Mouse (Mus musculus): ENCODE data around the gene Igf2bp1.
A peak's percentile ranks its signal among the peaks of the same experiment; 100 is the strongest.

Gene Igf2bp1

DNA sequence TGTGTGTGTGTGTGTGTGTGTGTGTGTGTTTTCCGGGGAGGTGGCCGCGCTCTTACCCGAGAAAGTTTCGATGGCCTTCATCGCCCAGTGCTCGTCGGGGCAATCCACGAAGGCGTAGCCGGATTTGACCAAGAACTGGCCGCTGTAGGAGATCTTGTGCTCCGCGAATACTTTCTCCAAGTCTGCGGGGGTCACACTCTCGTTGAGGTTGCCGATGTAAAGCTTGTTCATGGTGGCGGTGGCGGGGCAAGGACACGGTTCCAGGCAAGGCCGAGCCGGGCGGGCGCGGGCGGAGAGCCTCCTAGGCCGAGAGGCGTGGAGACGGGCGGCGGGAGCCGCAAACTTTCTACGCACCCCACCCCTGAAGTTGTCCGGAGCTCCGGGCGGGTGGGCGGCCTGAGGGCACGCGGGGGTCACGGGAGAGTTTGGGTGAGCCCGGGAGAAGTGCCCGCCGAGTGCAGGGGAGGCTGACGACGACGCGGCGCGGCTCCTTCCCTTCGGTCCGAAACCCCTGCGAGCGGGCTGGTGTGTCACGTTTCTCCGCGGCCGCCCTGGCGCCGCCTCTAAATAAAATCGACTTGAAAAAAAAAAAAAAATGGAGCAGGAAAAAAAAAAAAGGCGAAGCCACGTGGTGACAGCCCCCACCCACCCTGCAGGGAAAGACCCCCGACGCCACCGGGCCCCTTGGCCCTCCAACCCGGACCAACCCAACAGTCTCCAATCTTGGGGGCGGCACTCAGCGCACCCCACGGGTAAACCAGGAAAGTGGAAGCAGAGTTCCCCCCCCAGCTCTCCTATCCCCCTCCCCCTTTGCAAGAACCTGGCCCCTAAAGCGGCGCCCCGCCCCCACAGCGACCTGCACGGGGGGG lies at the start of gene Igf2bp1:
Gene Igf2bp1, minus strand, starts transcription at position 538 of the 869 bp plus-strand sequence.
- DNase-seq (ENCODE audit: low spot score in 2 of 2), result no peak

DNA sequence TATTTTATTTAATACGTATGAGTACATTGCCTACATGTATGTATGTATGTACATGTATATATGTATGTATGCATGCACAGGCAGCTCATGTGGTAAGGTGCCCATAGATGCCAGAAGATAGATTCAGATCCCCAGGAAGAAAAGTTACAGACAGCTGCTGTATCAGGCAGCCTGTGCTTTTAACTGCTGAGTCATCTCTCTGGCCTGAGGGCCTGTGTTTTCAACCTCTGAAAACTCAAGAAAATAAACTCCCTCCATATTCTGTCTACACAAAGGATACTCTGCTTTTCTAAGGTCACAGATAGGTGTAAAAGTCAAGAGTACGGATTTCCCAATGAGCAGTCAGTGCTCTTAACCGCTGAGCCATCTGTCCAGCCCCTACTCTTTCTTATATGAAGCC lies 45.1 kb upstream of the Igf2bp1 start:
- DNase-seq (ENCODE audit: low spot score in 2 of 2), result no peak

- no peak for DNase-seq (ENCODE audit: low spot score in 2 of 2)
These were observed 44.2 kb upstream of the Igf2bp1 start for GRCm38 (mm10) chr11:96049939-96050338.

DNA sequence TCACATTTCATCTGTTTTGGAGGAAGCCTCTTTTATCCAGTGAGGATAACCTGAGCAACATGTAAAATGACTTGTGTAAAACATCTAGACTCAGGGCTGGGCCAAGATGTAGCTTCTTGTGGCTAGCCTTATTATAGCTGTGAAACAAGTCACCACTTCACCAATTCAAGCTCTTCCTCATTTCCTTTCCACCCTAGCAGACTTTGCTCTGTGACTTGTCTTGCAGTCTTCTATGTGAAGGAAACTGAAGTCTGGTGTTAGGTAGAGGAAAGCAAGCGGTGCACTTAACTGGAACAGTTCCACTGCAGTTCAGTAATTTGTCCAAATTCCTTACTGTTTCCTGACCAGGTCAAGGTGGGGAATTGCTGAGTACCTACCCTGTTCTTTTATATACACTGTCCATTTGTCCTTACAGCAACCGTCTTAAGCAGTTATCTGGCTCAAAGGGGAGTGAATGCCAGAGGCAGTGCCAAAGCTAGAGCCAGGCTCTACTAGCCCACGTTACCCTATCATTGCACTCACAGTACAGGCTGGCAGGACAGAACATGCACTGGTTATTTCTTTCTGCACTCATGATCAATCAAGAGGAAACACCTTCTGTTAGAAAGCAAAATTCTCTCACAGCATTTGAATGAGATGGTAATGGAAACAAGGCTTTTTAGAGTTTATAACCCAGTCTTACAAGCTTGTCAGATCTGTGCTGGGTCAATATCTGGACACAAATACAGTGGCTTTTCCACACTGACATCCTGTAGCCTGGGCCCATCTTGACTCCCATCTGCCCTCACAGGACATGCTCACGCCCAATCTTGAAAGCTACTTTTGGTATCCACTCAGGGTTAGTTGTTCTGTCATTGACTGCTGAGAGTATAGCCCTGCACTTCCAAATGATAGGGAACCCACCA lies 42.0 kb upstream of the Igf2bp1 start:
- no peak for DNase-seq (ENCODE audit: low spot score in 2 of 2)

DNA sequence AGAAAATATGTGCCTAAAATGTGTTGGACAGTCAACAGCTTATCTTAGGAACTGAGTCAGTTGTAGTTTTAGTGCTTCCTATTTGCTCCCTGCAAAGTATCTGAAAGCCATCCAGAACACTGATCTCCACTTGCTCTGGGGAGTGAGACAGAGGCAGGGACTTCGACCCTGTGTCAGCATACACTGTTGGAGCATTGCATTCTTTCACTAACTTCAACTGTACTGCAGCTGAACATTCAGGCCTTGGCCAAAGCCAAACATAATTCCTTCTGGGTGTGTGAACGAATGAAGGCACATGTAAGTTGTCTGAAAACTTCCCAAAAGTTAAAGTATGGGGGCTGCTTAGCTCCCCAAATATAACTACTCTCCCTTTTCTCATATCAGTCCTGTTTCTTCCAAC lies 41.1 kb upstream of the Igf2bp1 start:
- DNase-seq (ENCODE audit: low spot score in 2 of 2), result no peak

DNA sequence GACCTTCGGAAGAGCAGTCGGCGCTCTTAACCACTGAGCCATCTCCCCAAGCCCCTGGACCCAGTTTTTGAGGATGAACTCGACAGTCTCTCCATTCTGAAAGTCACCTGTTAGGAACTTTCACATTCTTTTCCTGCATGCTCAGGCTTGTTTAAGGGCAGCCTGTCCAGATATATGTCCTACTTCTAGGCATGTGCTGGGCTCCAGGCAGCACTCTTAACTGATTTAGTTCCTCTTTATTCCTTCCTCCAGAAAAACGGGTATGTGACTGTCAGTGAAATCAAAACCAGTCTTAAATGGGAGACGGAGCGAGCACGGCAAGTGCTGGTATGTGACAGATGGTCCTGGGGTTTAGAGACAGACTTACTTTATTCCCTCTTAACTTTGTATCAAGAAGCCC lies 40.3 kb upstream of the Igf2bp1 start:
- DNase-seq (ENCODE audit: low spot score in 2 of 2), result no peak

DNA sequence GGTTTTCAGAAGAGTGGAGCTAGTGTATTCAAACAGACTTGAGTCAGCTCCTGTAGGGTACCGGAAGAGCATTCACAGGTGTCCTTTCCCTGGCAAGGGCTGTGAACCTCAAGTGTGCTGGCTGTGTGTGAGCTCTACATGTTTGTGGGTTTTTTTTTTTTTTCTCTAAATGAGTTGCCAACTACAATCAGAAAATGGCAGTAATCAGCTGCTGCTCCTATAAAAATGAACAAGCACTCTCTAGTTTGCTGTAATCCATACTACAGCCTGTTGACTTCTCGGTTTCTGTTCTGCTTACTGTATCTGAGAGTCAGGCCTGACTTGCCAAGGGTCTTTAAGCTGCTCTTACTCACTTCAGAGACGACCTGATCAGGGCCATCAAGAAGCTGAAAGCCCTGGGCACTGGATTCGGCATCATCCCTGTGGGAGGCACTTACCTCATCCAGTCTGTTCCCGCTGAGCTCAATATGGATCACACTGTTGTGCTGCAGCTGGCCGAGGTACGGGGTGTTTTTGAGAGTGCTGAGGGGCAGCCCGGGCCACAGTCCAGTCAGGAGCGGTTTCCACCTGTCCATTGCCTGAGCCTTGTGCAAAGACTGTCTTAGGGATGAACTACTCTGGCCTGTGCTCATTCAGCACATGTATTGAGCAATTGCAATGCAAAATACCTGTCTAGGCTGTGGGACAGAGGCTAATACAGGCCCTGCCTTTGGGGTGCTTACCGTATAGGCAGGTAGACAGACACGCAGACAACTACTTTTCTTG lies 39.2 kb upstream of the Igf2bp1 start:
- DNase-seq (ENCODE audit: low spot score in 2 of 2), result no peak

DNA sequence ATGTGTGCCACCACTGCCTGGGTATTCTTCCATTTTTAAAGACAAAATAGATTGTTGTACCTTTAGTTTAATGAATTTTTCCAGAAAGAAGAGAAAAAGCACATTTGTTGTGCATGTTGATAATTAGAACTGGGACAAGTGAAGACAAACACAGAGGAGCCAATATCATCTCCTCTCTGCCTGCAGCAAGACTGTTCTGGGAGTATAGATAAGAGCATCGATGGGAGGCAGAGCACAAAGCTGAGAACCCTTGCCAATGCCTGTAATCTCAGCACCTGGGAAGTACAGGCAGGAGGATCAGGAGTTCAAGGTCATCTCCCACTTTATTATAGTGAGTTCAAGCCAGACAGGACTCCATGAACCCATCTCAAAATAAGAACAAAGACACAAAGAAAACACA lies 32.8 kb upstream of the Igf2bp1 start:
- DNase-seq (ENCODE audit: low spot score in 2 of 2), result no peak

GRCm38 (mm10) chr11:96037499-96037898 lies 31.8 kb upstream of the Igf2bp1 start:
- no peak for DNase-seq (ENCODE audit: low spot score in 2 of 2)

GRCm38 (mm10) chr11:96035133-96035532 lies 29.4 kb upstream of the Igf2bp1 start:
- no peak for DNase-seq (ENCODE audit: low spot score in 2 of 2)

GRCm38 (mm10) chr11:96034596-96035052 lies 28.9 kb upstream of the Igf2bp1 start, which contains the start of gene Snf8:
Snf8 (plus strand) TSS chr11:96034885.
- DNase-seq (ENCODE audit: low spot score in 2 of 2), result peak; percentile 87 to 94

- no peak for DNase-seq (ENCODE audit: low spot score in 2 of 2)
These were observed 28.4 kb upstream of the Igf2bp1 start for GRCm38 (mm10) chr11:96034116-96034515.

- DNase-seq (ENCODE audit: low spot score in 2 of 2), result no peak
These were observed 27.5 kb upstream of the Igf2bp1 start for GRCm38 (mm10) chr11:96033264-96033663.

GRCm38 (mm10) chr11:96031701-96032100 lies 26.0 kb upstream of the Igf2bp1 start:
- no peak for DNase-seq (ENCODE audit: low spot score in 2 of 2)

DNA sequence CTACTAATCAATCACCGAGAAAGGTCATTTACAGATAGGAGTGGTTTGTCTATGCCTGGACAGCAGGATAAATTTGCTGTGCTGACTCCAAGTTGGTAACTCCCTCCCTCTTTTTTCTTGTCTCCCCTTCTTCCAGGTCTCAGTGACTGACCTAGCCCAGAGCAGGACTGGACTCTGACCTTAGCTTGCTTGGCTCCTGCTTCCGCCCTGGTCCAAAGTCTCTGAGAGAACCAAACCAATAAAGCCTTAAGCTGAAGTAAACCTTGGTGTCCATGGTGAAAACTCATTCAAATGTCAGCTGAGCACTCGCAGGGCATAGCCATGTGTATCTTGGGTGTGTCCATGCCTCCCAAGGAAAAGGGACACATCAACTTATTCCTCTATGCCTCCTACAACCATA lies 24.8 kb upstream of the Igf2bp1 start:
- DNase-seq (ENCODE audit: low spot score in 2 of 2), result no peak

- DNase-seq (ENCODE audit: low spot score in 2 of 2), result no peak
These were observed 22.4 kb upstream of the Igf2bp1 start for GRCm38 (mm10) chr11:96028130-96028529.

DNA sequence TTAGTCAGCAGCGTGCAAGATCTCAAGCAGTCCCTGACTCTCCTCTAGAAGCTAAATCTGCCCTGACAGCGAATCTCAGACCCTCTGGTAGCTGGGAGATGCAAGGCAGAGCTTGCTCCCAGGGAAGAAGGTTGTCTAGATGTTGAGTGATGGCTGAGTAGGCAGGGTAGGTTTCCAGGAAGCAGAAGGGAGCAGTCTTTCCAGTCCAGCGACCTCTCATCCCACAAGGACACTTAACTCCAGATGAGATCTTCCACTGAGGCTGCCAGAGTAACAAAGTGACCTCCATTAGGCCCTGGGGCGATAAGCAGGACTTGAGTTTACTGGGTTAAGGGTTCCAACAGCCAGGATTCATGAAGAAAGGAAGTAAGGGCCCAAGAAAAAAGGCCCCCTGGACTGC lies 14.9 kb upstream of the Igf2bp1 start:
- DNase-seq (ENCODE audit: low spot score in 2 of 2), result no peak

DNA sequence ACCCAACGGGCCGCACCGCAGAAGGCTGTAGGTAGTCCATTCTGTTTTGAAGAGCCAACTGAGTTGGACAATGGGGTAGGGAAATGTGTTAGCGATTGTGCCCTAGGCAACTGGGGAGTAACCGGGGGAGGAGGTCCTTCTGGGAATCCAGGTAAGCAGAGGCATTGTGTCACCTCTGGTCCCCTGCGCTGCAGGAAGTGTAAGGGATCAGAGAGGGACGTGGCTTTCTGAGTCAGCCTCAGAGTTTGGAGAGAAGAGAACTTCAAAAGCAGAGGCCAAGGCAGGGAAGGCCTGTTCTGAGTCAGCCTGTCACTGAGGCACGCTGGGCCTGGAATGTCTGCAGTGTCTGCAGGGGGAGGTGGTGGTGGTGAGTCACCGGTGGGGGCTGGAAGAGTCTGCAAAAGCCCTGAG lies 12.2 kb upstream of the Igf2bp1 start:
- no peak for DNase-seq (ENCODE audit: low spot score in 2 of 2)

- no peak for DNase-seq (ENCODE audit: low spot score in 2 of 2)
These were observed 9.7 kb upstream of the Igf2bp1 start for GRCm38 (mm10) chr11:96015421-96015820.

GRCm38 (mm10) chr11:96011982-96012381 lies 6.2 kb upstream of the Igf2bp1 start:
- no peak for DNase-seq (ENCODE audit: low spot score in 2 of 2)

DNA sequence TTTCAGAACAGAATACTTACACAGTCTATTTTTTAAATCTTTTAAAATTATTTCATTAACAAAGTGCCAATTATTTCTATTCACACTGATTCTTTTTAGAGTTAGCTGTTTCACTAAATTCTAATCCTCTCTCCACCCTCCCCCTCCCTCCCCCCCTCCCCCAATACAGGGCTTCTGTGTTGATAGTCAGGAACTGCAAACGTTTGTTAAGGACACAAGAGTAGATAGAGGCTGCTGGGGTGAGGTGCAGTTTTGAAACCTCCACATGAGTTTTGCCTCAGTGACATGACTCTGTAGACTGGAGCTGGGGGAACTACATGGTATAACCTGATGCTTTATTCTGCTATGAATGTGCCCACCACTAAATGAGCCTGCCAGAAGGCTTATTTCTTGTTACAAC lies 3.1 kb upstream of the Igf2bp1 start:
- no peak for DNase-seq (ENCODE audit: low spot score in 2 of 2)

Data from frontal cortex, postnatal 10 days (tissue).